Mouse (Mus musculus): ENCODE results near the gene Fancg. TPM values are rescaled to one million over a fixed set of nuclear protein-coding genes. Genes with fewer than 3 reads are reported as not detected.
A peak's percentile ranks its signal among the peaks of the same experiment; 100 is the strongest.
"Not testable (repeated sequence)": the region's sequence is repeated elsewhere in the genome, so short reads cannot be mapped to it uniquely, and the experiment has no call there.

The Fancg gene
- polyA plus RNA-seq, 1 experiment from 2014 or later: 23.2 TPM

DNA sequence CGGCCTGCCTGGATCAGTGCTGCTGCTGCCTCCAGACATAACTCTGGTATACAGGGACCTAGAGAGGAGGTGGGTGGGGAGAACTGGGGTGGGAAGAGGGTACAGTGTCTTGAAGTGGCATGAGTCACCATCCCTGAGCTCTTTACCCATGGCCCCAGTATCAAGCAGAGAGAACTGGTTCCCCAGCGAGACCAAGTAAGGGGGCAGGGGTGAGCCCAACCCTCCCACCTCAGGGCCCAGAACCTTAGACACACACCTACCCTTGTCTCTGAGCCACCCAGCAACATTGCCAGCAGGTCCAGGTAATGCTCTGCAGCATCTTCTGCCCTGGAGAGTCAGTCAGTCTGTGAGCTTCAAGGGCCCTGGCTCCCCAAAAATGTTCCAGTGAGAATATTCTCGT is 5.4 kb downstream of the Fancg start:
- Histone ChIP-seq H3K27me3 (ENCODE audit: insufficient read depth, poor library complexity, severe bottlenecking) (no peaks in the 10 kb centered on the region), H3K4me3 (no peak overlapping the region), H3K36me3 (peaks cover 43% of the 10 kb centered on the region), H3K27ac (no peak overlapping the region), H3K4me1 (replicated peaks) (peaks cover 24% of the 10 kb centered on the region), H3K9me3 (no peaks in the 10 kb centered on the region)
- no peak for DNase-seq (ENCODE audit: low spot score)
- 86% methylated on average over 3 of the region's 3 CpGs for WGBS

DNA sequence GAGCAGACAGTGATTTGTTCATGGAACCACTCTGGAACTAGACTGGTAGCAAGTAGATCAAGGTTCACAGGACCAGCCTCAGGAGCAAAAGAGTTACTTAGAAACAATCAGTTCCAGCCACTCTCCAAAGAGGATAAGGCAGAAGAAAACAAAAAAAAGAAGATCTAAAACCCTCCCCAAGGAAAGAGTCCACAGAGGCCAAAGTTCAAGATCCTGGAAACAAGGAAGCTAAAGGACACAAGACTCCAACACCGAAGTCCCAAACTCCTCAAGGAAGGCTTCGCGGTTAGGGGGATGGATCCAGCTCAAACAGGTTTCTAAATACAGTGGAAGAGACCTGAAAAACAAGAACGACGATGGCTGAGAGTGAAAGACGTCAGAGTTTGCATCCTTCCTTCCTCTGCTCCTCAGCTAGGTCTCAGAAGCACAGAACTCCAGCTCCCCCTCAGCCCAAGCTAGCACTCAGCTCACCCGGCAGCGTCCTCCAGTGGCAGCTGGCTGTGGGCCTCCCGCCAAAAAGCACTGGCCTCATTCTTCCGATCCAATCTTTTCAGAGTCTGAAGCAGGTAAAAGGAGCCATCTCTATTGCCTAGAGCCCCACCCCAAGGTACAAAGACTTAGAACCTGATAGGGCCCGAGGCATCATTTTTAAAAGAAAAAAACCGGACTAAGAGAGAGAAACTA is 7.4 kb downstream of the Fancg start:
- Histone ChIP-seq H3K4me3 (no peak overlapping the region), H3K9me3 (no peaks in the 10 kb centered on the region), H3K4me1 (replicated peaks) (peaks cover 21% of the 10 kb centered on the region), H3K36me3 (peaks cover 50% of the 10 kb centered on the region), H3K27ac (no peak overlapping the region), H3K27me3 (ENCODE audit: insufficient read depth, poor library complexity, severe bottlenecking) (no peaks in the 10 kb centered on the region)
- DNase-seq (ENCODE audit: low spot score): no peak
- WGBS: 80% methylated on average over 12 of the region's 12 CpGs

- H3K9me3 ChIP-seq: no peaks in the 10 kb centered on the region
- H3K27me3 ChIP-seq (ENCODE audit: insufficient read depth, poor library complexity, severe bottlenecking): no peaks in the 10 kb centered on the region
- H3K36me3 ChIP-seq: peaks cover 53% of the 10 kb centered on the region
- peak overlapping the region; percentile 97 for H3K27ac ChIP-seq
- no peak overlapping the region for H3K4me3 ChIP-seq
- DNase-seq (ENCODE audit: low spot score): no peak
- WGBS: 91% methylated on average over 2 of the region's 2 CpGs
- peaks cover 28% of the 10 kb centered on the region for H3K4me1 ChIP-seq (replicated peaks)
Observed at GRCm38 (mm10) chr4:43001272-43001671, 9.0 kb downstream of the Fancg start.

GRCm38 (mm10) chr4:43000141-43000986 is 9.9 kb downstream of the Fancg start, which contains the start of gene Vcp:
Gene Vcp (minus strand): TSS chr4:43000507.
- peak within 1 kb of the TSS; percentile 87 for H3K4me3 ChIP-seq
- H3K36me3 ChIP-seq: peaks cover 56% of the 10 kb centered on the region
- H3K9me3 ChIP-seq; H3K27me3 ChIP-seq (ENCODE audit: insufficient read depth, poor library complexity, severe bottlenecking): not testable (repeated sequence)
- H3K4me1 ChIP-seq (replicated peaks): peaks cover 28% of the 10 kb centered on the region
- H3K27ac ChIP-seq: peak within 1 kb of the TSS; percentile 97
- peak; percentile 99 for DNase-seq (ENCODE audit: low spot score)
- WGBS: under 1% methylated on average over 56 of the region's 56 CpGs

- peak overlapping the region; percentile 97 for H3K27ac ChIP-seq
- H3K36me3 ChIP-seq: peaks cover 56% of the 10 kb centered on the region
- no peaks in the 10 kb centered on the region for H3K27me3 ChIP-seq (ENCODE audit: insufficient read depth, poor library complexity, severe bottlenecking)
- no peaks in the 10 kb centered on the region for H3K9me3 ChIP-seq
- H3K4me3 ChIP-seq: peak overlapping the region; percentile 87
- WGBS: under 1% methylated on average over 51 of the region's 51 CpGs
- DNase-seq (ENCODE audit: low spot score): peak; percentile 85
- peaks cover 28% of the 10 kb centered on the region for H3K4me1 ChIP-seq (replicated peaks)
Observed at GRCm38 (mm10) chr4:42999451-43000140, 10.7 kb downstream of the Fancg start.

DNA sequence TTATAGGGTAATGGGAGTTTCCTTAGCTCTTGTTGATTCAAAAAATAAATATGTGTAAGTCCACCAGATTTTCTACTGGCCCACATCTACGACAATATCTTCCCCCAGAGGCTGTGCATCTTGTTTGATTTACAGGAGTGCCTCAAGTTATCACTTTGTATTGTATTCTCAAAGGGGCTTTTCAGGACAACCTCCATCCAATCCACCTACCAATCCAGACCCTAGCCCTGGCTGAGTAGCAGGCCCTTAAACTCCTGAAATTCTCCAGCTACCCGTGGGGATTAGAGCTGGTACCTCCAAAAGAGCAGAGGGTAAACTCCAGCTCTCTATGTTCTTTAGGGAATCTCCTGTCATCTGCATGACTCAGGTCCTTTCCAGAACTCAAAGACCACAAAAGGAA is 12.3 kb downstream of the Fancg start:
- H3K4me3 ChIP-seq: peak overlapping the region; percentile 87
- no peak overlapping the region for H3K27ac ChIP-seq
- H3K36me3 ChIP-seq: peaks cover 62% of the 10 kb centered on the region
- WGBS: 77% methylated on average over 2 of the region's 2 CpGs
- no peak for DNase-seq (ENCODE audit: low spot score)
- H3K9me3 ChIP-seq: no peaks in the 10 kb centered on the region
- H3K27me3 ChIP-seq (ENCODE audit: insufficient read depth, poor library complexity, severe bottlenecking): no peaks in the 10 kb centered on the region
- H3K4me1 ChIP-seq (replicated peaks): peaks cover 28% of the 10 kb centered on the region

GRCm38 (mm10) chr4:42988296-42988695 is 22.0 kb downstream of the Fancg start:
- Histone ChIP-seq H3K4me1 (replicated peaks) (no peaks in the 10 kb centered on the region), H3K4me3 (no peak overlapping the region), H3K27ac (no peak overlapping the region), H3K36me3 (peaks cover 100% of the 10 kb centered on the region), H3K9me3 (no peaks in the 10 kb centered on the region), H3K27me3 (ENCODE audit: insufficient read depth, poor library complexity, severe bottlenecking) (no peaks in the 10 kb centered on the region)
- 90% methylated on average over 1 of the region's 1 CpGs for WGBS
- no peak for DNase-seq (ENCODE audit: low spot score)

DNA sequence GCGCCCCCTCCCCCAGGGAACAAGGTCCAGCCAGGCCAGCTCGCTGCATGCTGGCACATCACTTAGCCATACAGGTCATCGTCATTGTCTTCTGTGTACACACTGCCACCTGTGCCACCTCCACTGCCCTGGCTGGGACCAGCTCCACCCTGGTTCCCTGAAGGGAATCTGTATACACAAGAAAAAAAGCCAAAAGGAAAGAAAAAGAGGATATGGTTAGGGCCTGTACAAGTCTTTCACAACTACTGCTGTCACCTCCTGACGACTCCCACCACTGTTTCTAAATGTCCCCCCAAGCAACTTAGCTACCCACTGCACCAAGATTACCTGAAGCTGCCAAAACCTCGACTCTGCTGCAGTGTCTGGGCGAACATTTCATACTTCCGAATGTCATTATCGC is 29.8 kb downstream of the Fancg start:
- not testable (repeated sequence) for H3K4me1 ChIP-seq (replicated peaks); H3K9me3 ChIP-seq; H3K27ac ChIP-seq; H3K27me3 ChIP-seq (ENCODE audit: insufficient read depth, poor library complexity, severe bottlenecking); H3K4me3 ChIP-seq; DNase-seq (ENCODE audit: low spot score)
- 95% methylated on average over 8 of the region's 8 CpGs for WGBS
- H3K36me3 ChIP-seq: peaks cover 99% of the 10 kb centered on the region

DNA sequence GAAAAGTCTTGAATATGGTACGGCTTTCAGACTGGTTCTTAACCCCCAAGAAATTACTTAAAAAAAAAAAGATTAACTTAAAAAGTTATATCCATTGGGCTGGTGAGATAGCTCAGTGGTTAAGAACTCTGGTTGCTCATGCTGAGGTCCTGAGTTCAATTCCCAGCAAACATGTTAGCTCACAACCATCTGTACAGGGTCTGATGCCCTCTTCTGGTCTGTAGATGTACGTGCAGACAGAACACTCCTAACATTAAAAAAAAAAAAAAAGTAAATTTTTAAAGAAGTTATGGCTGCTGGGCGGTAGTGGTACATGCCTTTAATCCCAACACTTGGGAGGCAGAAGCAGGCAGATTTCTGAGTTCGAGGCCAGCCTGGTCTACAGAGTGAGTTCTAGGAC is 32.2 kb downstream of the Fancg start:
- H3K4me1 ChIP-seq (replicated peaks): no peaks in the 10 kb centered on the region
- H3K36me3 ChIP-seq: peaks cover 79% of the 10 kb centered on the region
- 93% methylated on average over 4 of the region's 4 CpGs for WGBS
- no peaks in the 10 kb centered on the region for H3K9me3 ChIP-seq
- no peak overlapping the region for H3K27ac ChIP-seq
- DNase-seq (ENCODE audit: low spot score): no peak
- H3K27me3 ChIP-seq (ENCODE audit: insufficient read depth, poor library complexity, severe bottlenecking): no peaks in the 10 kb centered on the region
- no peak overlapping the region for H3K4me3 ChIP-seq

DNA sequence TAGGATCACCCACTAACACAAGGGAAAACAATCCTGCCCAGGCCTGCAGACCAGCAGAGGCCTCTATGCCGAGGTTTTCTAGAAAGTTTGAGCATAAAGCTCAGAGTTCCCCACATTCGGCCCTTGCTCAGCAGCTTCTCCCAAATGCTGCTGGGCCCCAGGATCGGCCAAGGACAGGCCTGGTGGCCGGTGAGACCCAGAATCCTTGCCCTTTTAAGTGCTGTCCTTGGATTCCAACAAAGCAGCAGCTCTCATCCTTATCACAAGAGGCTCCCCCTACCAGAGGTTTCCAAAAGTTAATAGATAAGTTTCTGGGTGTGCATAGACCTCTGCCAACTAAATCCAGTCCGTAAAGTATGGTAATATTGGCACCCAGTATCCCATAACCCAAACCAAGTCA is 36.4 kb downstream of the Fancg start:
- peaks cover 37% of the 10 kb centered on the region for H3K36me3 ChIP-seq
- no peaks in the 10 kb centered on the region for H3K4me1 ChIP-seq (replicated peaks)
- WGBS: 88% methylated on average over 5 of the region's 5 CpGs
- no peaks in the 10 kb centered on the region for H3K27me3 ChIP-seq (ENCODE audit: insufficient read depth, poor library complexity, severe bottlenecking)
- H3K27ac ChIP-seq: no peak overlapping the region
- no peak overlapping the region for H3K4me3 ChIP-seq
- H3K9me3 ChIP-seq: no peaks in the 10 kb centered on the region
- DNase-seq (ENCODE audit: low spot score): no peak

- no peaks in the 10 kb centered on the region for H3K27me3 ChIP-seq (ENCODE audit: insufficient read depth, poor library complexity, severe bottlenecking)
Observed at GRCm38 (mm10) chr4:42972952-42973351, 37.4 kb downstream of the Fancg start.

GRCm38 (mm10) chr4:42969304-42969703 is 41.0 kb downstream of the Fancg start, which contains the start of gene 1700022I11Rik:
Gene 1700022I11Rik (plus strand): TSS chr4:42969604.
- Histone ChIP-seq H3K36me3 (no peaks in the 10 kb centered on the region; the same call in 1 of the 2 replicates), H3K4me1 (replicated peaks) (peaks cover 8% of the 10 kb centered on the region), H3K27me3 (ENCODE audit: insufficient read depth, poor library complexity, severe bottlenecking) (no peaks in the 10 kb centered on the region), H3K9me3 (no peaks in the 10 kb centered on the region), H3K4me3 (no peak within 1 kb of the TSS), H3K27ac (no peak within 1 kb of the TSS)
- no peak for DNase-seq (ENCODE audit: low spot score)
- 88% methylated on average over 4 of the region's 4 CpGs for WGBS

More at GRCm38 (mm10) chr4:42972952-42973351, 37.4 kb downstream of the Fancg start:
- H3K27ac ChIP-seq: no peak overlapping the region
- WGBS: 73% methylated on average over 4 of the region's 4 CpGs
- H3K36me3 ChIP-seq: peaks cover 28% of the 10 kb centered on the region
- H3K9me3 ChIP-seq: no peaks in the 10 kb centered on the region
- no peak overlapping the region for H3K4me3 ChIP-seq
- no peak for DNase-seq (ENCODE audit: low spot score)
- no peaks in the 10 kb centered on the region for H3K4me1 ChIP-seq (replicated peaks)
